Mouse (Mus musculus) E14TG2a.4 (cell line): ENCODE results near the gene Lama5.

ENCODE experiments used
- CTCF ChIP-seq: conservative IDR thresholded peaks from 2 replicates; pipeline ENCODE4 v1.5.1; 2014; ENCODE audit warnings: low read length
- POU5F1 ChIP-seq: IDR thresholded peaks from 2 replicates; pipeline ENCODE4 v1.6.1; 2014; ENCODE audit warnings: low read length, borderline replicate concordance

GRCm38 (mm10) chr2:180238591-180238990, 12.9 kb upstream of the Lama5 start:
- TF ChIP-seq CTCF (no peak), POU5F1 (no peak)
